Mouse (Mus musculus): ENCODE measurements around the gene Efna5. TPM values are rescaled to one million over a fixed set of nuclear protein-coding genes. Genes with fewer than 3 reads are reported as not detected.

Gene Efna5
- polyA plus RNA-seq, 1 experiment: 0.46 TPM

- WGBS: 65% methylated on average over 6 of the region's 6 CpGs
- H3K27me3 ChIP-seq (ENCODE audit: control insufficient read depth, insufficient read depth, low read length): no peaks in the 10 kb centered on the region
- no peak for TF ChIP-seq CTCF (IDR thresholded peaks at IDR 0.05; ENCODE audit: extremely low read depth, insufficient read length, insufficient replicate concordance, low read depth, low read length)
- H3K36me3 ChIP-seq (ENCODE audit: control insufficient read depth, insufficient read depth, low read length): no peaks in the 10 kb centered on the region
- no peak overlapping the region for H3K4me3 ChIP-seq (ENCODE audit: low read depth, low read length)
- no peak overlapping the region for H3K27ac ChIP-seq (ENCODE audit: insufficient read depth, low read depth, low read length)
- no peaks in the 10 kb centered on the region for H3K4me1 ChIP-seq (ENCODE audit: control insufficient read depth, insufficient read depth, insufficient read length, low read length)
Measured at GRCm38 (mm10) chr17:62788783-62789182, 92.3 kb downstream of the Efna5 start.

DNA sequence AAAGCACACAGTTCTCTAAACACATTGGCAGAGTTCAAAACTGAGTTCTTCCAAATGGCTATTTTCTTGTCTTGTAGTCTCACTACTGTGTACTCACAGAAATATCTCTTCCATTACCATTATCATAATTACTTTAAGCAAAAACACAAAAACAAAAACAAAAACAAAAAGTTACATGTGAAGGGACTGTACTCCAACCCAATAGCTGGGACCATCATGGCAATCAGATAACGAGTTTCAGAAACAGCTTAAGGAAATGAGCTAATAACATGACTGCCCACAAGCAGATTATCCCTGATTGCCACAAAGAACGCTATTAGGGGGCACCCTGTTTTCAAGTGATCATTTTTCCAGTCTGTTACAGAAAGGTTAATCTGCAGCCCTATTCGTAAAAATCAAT is 93.3 kb downstream of the Efna5 start:
- no peaks in the 10 kb centered on the region for H3K36me3 ChIP-seq (ENCODE audit: control insufficient read depth, insufficient read depth, low read length)
- no peak overlapping the region for H3K4me3 ChIP-seq (ENCODE audit: low read depth, low read length)
- no peak overlapping the region for H3K27ac ChIP-seq (ENCODE audit: insufficient read depth, low read depth, low read length)
- no peaks in the 10 kb centered on the region for H3K27me3 ChIP-seq (ENCODE audit: control insufficient read depth, insufficient read depth, low read length)
- no peaks in the 10 kb centered on the region for H3K4me1 ChIP-seq (ENCODE audit: control insufficient read depth, insufficient read depth, insufficient read length, low read length)
- 51% methylated on average over 3 of the region's 3 CpGs for WGBS
- TF ChIP-seq CTCF (IDR thresholded peaks at IDR 0.05; ENCODE audit: extremely low read depth, insufficient read length, insufficient replicate concordance, low read depth, low read length) (no peak), POLR2A (IDR thresholded peaks at IDR 0.05; ENCODE audit: low read depth, low read length) (no peak)

DNA sequence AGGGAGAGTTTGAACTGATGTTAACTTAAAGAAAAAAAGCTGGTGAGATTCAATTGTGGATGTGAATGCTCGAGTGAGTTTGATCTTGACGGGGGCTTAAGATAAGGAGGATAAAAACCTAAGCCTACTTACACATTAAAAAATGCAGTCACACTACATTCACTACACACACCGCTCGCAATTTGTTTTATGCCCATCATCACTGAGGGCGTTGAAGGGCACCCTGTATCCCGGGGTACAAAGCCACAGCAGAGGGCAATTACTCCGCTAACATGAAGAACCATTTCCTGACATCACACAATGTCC is 94.6 kb downstream of the Efna5 start:
- H3K27ac ChIP-seq (ENCODE audit: insufficient read depth, low read depth, low read length): no peak overlapping the region
- no peak overlapping the region for H3K4me3 ChIP-seq (ENCODE audit: low read depth, low read length)
- no peaks in the 10 kb centered on the region for H3K27me3 ChIP-seq (ENCODE audit: control insufficient read depth, insufficient read depth, low read length)
- no peaks in the 10 kb centered on the region for H3K36me3 ChIP-seq (ENCODE audit: control insufficient read depth, insufficient read depth, low read length)
- 72% methylated on average over 7 of the region's 7 CpGs for WGBS
- TF ChIP-seq POLR2A (IDR thresholded peaks at IDR 0.05; ENCODE audit: low read depth, low read length): no peak
- no peak for TF ChIP-seq CTCF (IDR thresholded peaks at IDR 0.05; ENCODE audit: extremely low read depth, insufficient read length, insufficient replicate concordance, low read depth, low read length)
- H3K4me1 ChIP-seq (ENCODE audit: control insufficient read depth, insufficient read depth, insufficient read length, low read length): no peaks in the 10 kb centered on the region

GRCm38 (mm10) chr17:62785781-62786601 is 95.1 kb downstream of the Efna5 start:
- Histone ChIP-seq H3K36me3 (ENCODE audit: control insufficient read depth, insufficient read depth, low read length) (no peaks in the 10 kb centered on the region), H3K4me1 (ENCODE audit: control insufficient read depth, insufficient read depth, insufficient read length, low read length) (no peaks in the 10 kb centered on the region), H3K4me3 (ENCODE audit: low read depth, low read length) (no peak overlapping the region), H3K27me3 (ENCODE audit: control insufficient read depth, insufficient read depth, low read length) (no peaks in the 10 kb centered on the region), H3K27ac (ENCODE audit: insufficient read depth, low read depth, low read length) (no peak overlapping the region)
- 59% methylated on average over 4 of the region's 4 CpGs for WGBS
- TF ChIP-seq CTCF (IDR thresholded peaks at IDR 0.05; ENCODE audit: extremely low read depth, insufficient read length, insufficient replicate concordance, low read depth, low read length) (no peak), POLR2A (IDR thresholded peaks at IDR 0.05; ENCODE audit: low read depth, low read length) (no peak)

DNA sequence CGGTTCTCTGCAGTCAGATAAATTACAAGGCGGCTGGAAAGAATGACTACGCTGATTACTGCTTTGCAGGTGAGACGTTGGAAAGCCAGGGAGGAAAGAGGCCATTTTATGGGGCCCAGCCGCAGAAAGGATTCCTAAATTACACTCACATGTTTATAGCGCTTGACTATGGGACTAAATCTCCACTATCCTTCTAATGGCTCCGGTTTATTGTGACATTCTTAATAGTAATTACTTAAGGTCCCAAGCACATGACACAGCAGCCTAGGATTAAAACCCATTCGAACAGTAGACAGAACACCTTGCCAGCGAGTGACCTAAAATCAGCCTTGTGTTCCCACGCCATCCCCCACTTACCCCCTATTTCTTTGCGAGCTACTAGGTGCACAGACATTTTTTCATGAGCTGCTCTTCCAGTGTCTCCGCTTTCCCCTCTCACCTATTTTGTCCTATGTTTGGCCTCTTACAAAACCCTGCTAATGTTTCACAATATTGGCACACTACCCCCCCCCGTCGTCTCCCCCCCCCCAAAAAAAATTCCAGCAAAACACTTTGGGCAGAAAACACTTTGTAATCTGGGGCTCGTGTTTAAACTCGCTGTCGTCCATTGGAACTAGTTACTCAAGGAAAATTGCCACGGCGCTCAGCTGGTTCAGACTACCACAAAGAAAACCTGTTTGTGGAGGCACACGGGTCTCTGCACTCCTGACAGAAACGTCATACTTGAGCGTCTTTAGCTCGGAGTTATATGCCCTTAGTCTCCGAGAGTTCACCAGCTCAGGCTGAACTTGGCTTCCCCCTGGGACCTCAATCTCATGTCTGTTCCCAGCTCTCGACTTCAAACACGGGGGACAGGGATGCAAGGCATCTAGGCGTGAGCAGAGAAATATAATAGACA is 96.6 kb downstream of the Efna5 start:
- Histone ChIP-seq H3K4me3 (ENCODE audit: low read depth, low read length) (no peak overlapping the region), H3K4me1 (ENCODE audit: control insufficient read depth, insufficient read depth, insufficient read length, low read length) (no peaks in the 10 kb centered on the region), H3K27ac (ENCODE audit: insufficient read depth, low read depth, low read length) (no peak overlapping the region), H3K27me3 (ENCODE audit: control insufficient read depth, insufficient read depth, low read length) (no peaks in the 10 kb centered on the region), H3K36me3 (ENCODE audit: control insufficient read depth, insufficient read depth, low read length) (no peaks in the 10 kb centered on the region)
- WGBS: 34% methylated on average over 27 of the region's 27 CpGs
- no peak for TF ChIP-seq POLR2A (IDR thresholded peaks at IDR 0.05; ENCODE audit: low read depth, low read length)
- TF ChIP-seq CTCF (IDR thresholded peaks at IDR 0.05; ENCODE audit: extremely low read depth, insufficient read length, insufficient replicate concordance, low read depth, low read length): no peak

DNA sequence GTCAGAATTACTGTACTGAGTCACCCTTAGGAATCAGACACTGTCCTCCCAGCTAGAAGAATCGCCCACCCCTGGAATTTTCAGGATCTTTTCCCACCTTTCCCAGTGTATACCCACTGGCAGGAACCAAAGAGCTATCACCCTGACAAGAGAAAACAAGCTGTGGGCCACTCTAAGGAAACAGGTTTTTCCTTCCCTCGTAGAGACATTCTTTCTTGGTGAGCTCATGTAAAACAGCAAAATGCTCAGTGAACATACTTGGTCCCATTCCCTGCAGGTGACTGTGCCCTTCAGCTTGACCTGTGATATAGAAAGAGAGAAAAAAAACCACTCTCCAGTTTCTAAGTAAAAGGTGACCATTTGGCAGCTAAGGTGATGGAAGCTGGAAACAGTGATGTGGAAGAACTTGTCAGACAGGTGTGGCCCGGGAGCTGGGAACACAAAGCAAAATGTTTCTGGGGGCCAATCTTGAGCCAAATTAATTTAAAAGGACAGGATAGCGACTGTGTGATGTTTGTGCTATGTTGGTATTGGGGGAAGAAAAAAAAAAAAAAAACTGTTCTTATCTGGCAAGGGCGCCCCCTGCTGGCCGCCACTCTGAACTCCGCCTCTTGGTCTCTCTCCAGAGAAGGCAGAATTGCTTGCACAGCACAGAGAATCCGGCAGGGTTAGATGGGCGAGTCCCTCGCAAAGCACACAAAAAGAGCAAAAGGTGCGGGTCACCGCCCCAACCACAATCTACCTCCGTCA is 97.4 kb downstream of the Efna5 start:
- Histone ChIP-seq H3K4me3 (ENCODE audit: low read depth, low read length) (no peak overlapping the region), H3K27ac (ENCODE audit: insufficient read depth, low read depth, low read length) (no peak overlapping the region), H3K36me3 (ENCODE audit: control insufficient read depth, insufficient read depth, low read length) (no peaks in the 10 kb centered on the region), H3K27me3 (ENCODE audit: control insufficient read depth, insufficient read depth, low read length) (no peaks in the 10 kb centered on the region), H3K4me1 (ENCODE audit: control insufficient read depth, insufficient read depth, insufficient read length, low read length) (no peaks in the 10 kb centered on the region)
- TF ChIP-seq POLR2A (IDR thresholded peaks at IDR 0.05; ENCODE audit: low read depth, low read length): no peak
- peak; percentile 70 for TF ChIP-seq CTCF (IDR thresholded peaks at IDR 0.05; ENCODE audit: extremely low read depth, insufficient read length, insufficient replicate concordance, low read depth, low read length)
- 14% methylated on average over 13 of the region's 13 CpGs for WGBS
